Mouse (Mus musculus): ENCODE data around the gene Col6a6. TPM values are rescaled to one million over a fixed set of nuclear protein-coding genes. Genes with fewer than 3 reads are reported as not detected.
A peak's percentile ranks its signal among the peaks of the same experiment; 100 is the strongest.

The Col6a6 gene
- polyA plus RNA-seq, 1 experiment from 2014 or later: not detected

GRCm38 (mm10) chr9:105788203-105788602, 39.8 kb downstream of the Col6a6 start:
- no peak for ATAC-seq
- Histone ChIP-seq H3K4me3 (ENCODE audit: low read depth, low read length) (no peak overlapping the region), H3K27ac (ENCODE audit: low read depth, low read length) (no peak overlapping the region), H3K36me3 (ENCODE audit: control insufficient read depth, insufficient read depth, low read length) (no peaks in the 10 kb centered on the region), H3K9me3 (replicated peaks; ENCODE audit: control insufficient read depth, low read length) (no peaks in the 10 kb centered on the region), H3K4me1 (ENCODE audit: control insufficient read depth, insufficient read depth, low read length) (no peaks in the 10 kb centered on the region), H3K9ac (ENCODE audit: low read length) (no peak overlapping the region), H3K27me3 (replicated peaks; ENCODE audit: control insufficient read depth, insufficient read depth, low read length) (no peaks in the 10 kb centered on the region), H3K4me2 (ENCODE audit: low read length) (no peak overlapping the region)
- DNase-seq (ENCODE audit: low spot score): no peak
- WGBS: 83% methylated on average over 3 of the region's 3 CpGs

GRCm38 (mm10) chr9:105787800-105788199, 40.2 kb downstream of the Col6a6 start:
- Histone ChIP-seq H3K27ac (ENCODE audit: low read depth, low read length) (no peak overlapping the region), H3K27me3 (replicated peaks; ENCODE audit: control insufficient read depth, insufficient read depth, low read length) (no peaks in the 10 kb centered on the region), H3K9me3 (replicated peaks; ENCODE audit: control insufficient read depth, low read length) (no peaks in the 10 kb centered on the region), H3K4me3 (ENCODE audit: low read depth, low read length) (no peak overlapping the region), H3K4me2 (ENCODE audit: low read length) (no peak overlapping the region), H3K4me1 (ENCODE audit: control insufficient read depth, insufficient read depth, low read length) (no peaks in the 10 kb centered on the region), H3K36me3 (ENCODE audit: control insufficient read depth, insufficient read depth, low read length) (no peaks in the 10 kb centered on the region), H3K9ac (ENCODE audit: low read length) (no peak overlapping the region)
- DNase-seq (ENCODE audit: low spot score): no peak
- ATAC-seq: no peak
- WGBS: 85% methylated on average over 11 of the region's 11 CpGs

GRCm38 (mm10) chr9:105784026-105784425, 43.9 kb downstream of the Col6a6 start:
- ATAC-seq: no peak

GRCm38 (mm10) chr9:105780696-105781095, 47.3 kb downstream of the Col6a6 start:
- 95% methylated on average over 15 of the region's 15 CpGs for WGBS
- H3K4me3 ChIP-seq (ENCODE audit: low read depth, low read length): no peak overlapping the region
- no peaks in the 10 kb centered on the region for H3K36me3 ChIP-seq (ENCODE audit: control insufficient read depth, insufficient read depth, low read length)
- no peaks in the 10 kb centered on the region for H3K9me3 ChIP-seq (replicated peaks; ENCODE audit: control insufficient read depth, low read length)
- H3K27ac ChIP-seq (ENCODE audit: low read depth, low read length): no peak overlapping the region
- H3K9ac ChIP-seq (ENCODE audit: low read length): no peak overlapping the region
- DNase-seq (ENCODE audit: low spot score) (no peak), ATAC-seq (no peak)
- H3K4me1 ChIP-seq (ENCODE audit: control insufficient read depth, insufficient read depth, low read length): no peaks in the 10 kb centered on the region
- H3K4me2 ChIP-seq (ENCODE audit: low read length): no peak overlapping the region
- no peaks in the 10 kb centered on the region for H3K27me3 ChIP-seq (replicated peaks; ENCODE audit: control insufficient read depth, insufficient read depth, low read length)

More at GRCm38 (mm10) chr9:105784026-105784425, 43.9 kb downstream of the Col6a6 start:
- Histone ChIP-seq H3K4me3 (ENCODE audit: low read depth, low read length) (no peak overlapping the region), H3K27ac (ENCODE audit: low read depth, low read length) (no peak overlapping the region), H3K4me1 (ENCODE audit: control insufficient read depth, insufficient read depth, low read length) (no peaks in the 10 kb centered on the region), H3K9me3 (replicated peaks; ENCODE audit: control insufficient read depth, low read length) (no peaks in the 10 kb centered on the region), H3K27me3 (replicated peaks; ENCODE audit: control insufficient read depth, insufficient read depth, low read length) (no peaks in the 10 kb centered on the region), H3K36me3 (ENCODE audit: control insufficient read depth, insufficient read depth, low read length) (no peaks in the 10 kb centered on the region), H3K9ac (ENCODE audit: low read length) (no peak overlapping the region), H3K4me2 (ENCODE audit: low read length) (no peak overlapping the region)
- 86% methylated on average over 4 of the region's 4 CpGs for WGBS
- no peak for DNase-seq (ENCODE audit: low spot score)

- Histone ChIP-seq H3K27ac (ENCODE audit: low read depth, low read length) (no peak overlapping the region), H3K4me1 (ENCODE audit: control insufficient read depth, insufficient read depth, low read length) (no peaks in the 10 kb centered on the region), H3K27me3 (replicated peaks; ENCODE audit: control insufficient read depth, insufficient read depth, low read length) (no peaks in the 10 kb centered on the region), H3K9me3 (replicated peaks; ENCODE audit: control insufficient read depth, low read length) (no peaks in the 10 kb centered on the region), H3K4me2 (ENCODE audit: low read length) (no peak overlapping the region), H3K4me3 (ENCODE audit: low read depth, low read length) (no peak overlapping the region), H3K36me3 (ENCODE audit: control insufficient read depth, insufficient read depth, low read length) (no peaks in the 10 kb centered on the region), H3K9ac (ENCODE audit: low read length) (no peak overlapping the region)
- ATAC-seq (no peak), DNase-seq (ENCODE audit: low spot score) (no peak)
- 90% methylated on average over 6 of the region's 6 CpGs for WGBS
Observed at GRCm38 (mm10) chr9:105778741-105779140, 49.2 kb downstream of the Col6a6 start.

GRCm38 (mm10) chr9:105774878-105775277, 53.1 kb downstream of the Col6a6 start:
- ATAC-seq (no peak), DNase-seq (ENCODE audit: low spot score) (peak; percentile 11)
- no peaks in the 10 kb centered on the region for H3K36me3 ChIP-seq (ENCODE audit: control insufficient read depth, insufficient read depth, low read length)
- H3K4me3 ChIP-seq (ENCODE audit: low read depth, low read length): no peak overlapping the region
- 0 out of 2 replicates have a peak, but pooled peaks cover 4% of the 10 kb centered on the region for H3K4me1 ChIP-seq (ENCODE audit: control insufficient read depth, insufficient read depth, low read length)
- no peaks in the 10 kb centered on the region for H3K9me3 ChIP-seq (replicated peaks; ENCODE audit: control insufficient read depth, low read length)
- H3K4me2 ChIP-seq (ENCODE audit: low read length): no peak overlapping the region
- H3K27me3 ChIP-seq (replicated peaks; ENCODE audit: control insufficient read depth, insufficient read depth, low read length): no peaks in the 10 kb centered on the region
- no peak overlapping the region for H3K27ac ChIP-seq (ENCODE audit: low read depth, low read length)
- H3K9ac ChIP-seq (ENCODE audit: low read length): no peak overlapping the region
- 75% methylated on average over 7 of the region's 7 CpGs for WGBS

GRCm38 (mm10) chr9:105774321-105774720, 53.6 kb downstream of the Col6a6 start:
- Histone ChIP-seq H3K4me3 (ENCODE audit: low read depth, low read length) (no peak overlapping the region), H3K4me1 (ENCODE audit: control insufficient read depth, insufficient read depth, low read length) (0 out of 2 replicates have a peak, but pooled peaks cover 4% of the 10 kb centered on the region), H3K36me3 (ENCODE audit: control insufficient read depth, insufficient read depth, low read length) (no peaks in the 10 kb centered on the region), H3K4me2 (ENCODE audit: low read length) (no peak overlapping the region), H3K27me3 (replicated peaks; ENCODE audit: control insufficient read depth, insufficient read depth, low read length) (no peaks in the 10 kb centered on the region), H3K9me3 (replicated peaks; ENCODE audit: control insufficient read depth, low read length) (no peaks in the 10 kb centered on the region), H3K9ac (ENCODE audit: low read length) (no peak overlapping the region), H3K27ac (ENCODE audit: low read depth, low read length) (no peak overlapping the region)
- no peak for DNase-seq (ENCODE audit: low spot score)
- no peak for ATAC-seq
- 94% methylated on average over 19 of the region's 19 CpGs for WGBS

- no peak for DNase-seq (ENCODE audit: low spot score)
- H3K4me3 ChIP-seq (ENCODE audit: low read depth, low read length): no peak overlapping the region
- ATAC-seq: no peak
- WGBS: 86% methylated on average over 3 of the region's 3 CpGs
- H3K4me1 ChIP-seq (ENCODE audit: control insufficient read depth, insufficient read depth, low read length): 0 out of 2 replicates have a peak, but pooled peaks cover 4% of the 10 kb centered on the region
- H3K36me3 ChIP-seq (ENCODE audit: control insufficient read depth, insufficient read depth, low read length): no peaks in the 10 kb centered on the region
- no peak overlapping the region for H3K4me2 ChIP-seq (ENCODE audit: low read length)
- H3K9ac ChIP-seq (ENCODE audit: low read length): no peak overlapping the region
- no peak overlapping the region for H3K27ac ChIP-seq (ENCODE audit: low read depth, low read length)
- no peaks in the 10 kb centered on the region for H3K27me3 ChIP-seq (replicated peaks; ENCODE audit: control insufficient read depth, insufficient read depth, low read length)
- no peaks in the 10 kb centered on the region for H3K9me3 ChIP-seq (replicated peaks; ENCODE audit: control insufficient read depth, low read length)
Observed at GRCm38 (mm10) chr9:105771380-105771779, 56.6 kb downstream of the Col6a6 start.

- 56% methylated on average over 7 of the region's 7 CpGs for WGBS
- H3K36me3 ChIP-seq (ENCODE audit: control insufficient read depth, insufficient read depth, low read length): no peaks in the 10 kb centered on the region
- ATAC-seq (no peak), DNase-seq (ENCODE audit: low spot score) (no peak)
- H3K9me3 ChIP-seq (replicated peaks; ENCODE audit: control insufficient read depth, low read length): no peaks in the 10 kb centered on the region
- no peaks in the 10 kb centered on the region for H3K27me3 ChIP-seq (replicated peaks; ENCODE audit: control insufficient read depth, insufficient read depth, low read length)
- H3K4me2 ChIP-seq (ENCODE audit: low read length): no peak overlapping the region
- no peak overlapping the region for H3K4me3 ChIP-seq (ENCODE audit: low read depth, low read length)
- 0 out of 2 replicates have a peak overlapping the region, but pooled peaks have one; percentile 36 for H3K27ac ChIP-seq (ENCODE audit: low read depth, low read length)
- H3K4me1 ChIP-seq (ENCODE audit: control insufficient read depth, insufficient read depth, low read length): 0 out of 2 replicates have a peak, but pooled peaks cover 4% of the 10 kb centered on the region
- no peak overlapping the region for H3K9ac ChIP-seq (ENCODE audit: low read length)
Observed at GRCm38 (mm10) chr9:105770690-105771089, 57.3 kb downstream of the Col6a6 start.

Measured in forebrain, embryonic 14.5 days (tissue).